In the genomic region with DNA sequence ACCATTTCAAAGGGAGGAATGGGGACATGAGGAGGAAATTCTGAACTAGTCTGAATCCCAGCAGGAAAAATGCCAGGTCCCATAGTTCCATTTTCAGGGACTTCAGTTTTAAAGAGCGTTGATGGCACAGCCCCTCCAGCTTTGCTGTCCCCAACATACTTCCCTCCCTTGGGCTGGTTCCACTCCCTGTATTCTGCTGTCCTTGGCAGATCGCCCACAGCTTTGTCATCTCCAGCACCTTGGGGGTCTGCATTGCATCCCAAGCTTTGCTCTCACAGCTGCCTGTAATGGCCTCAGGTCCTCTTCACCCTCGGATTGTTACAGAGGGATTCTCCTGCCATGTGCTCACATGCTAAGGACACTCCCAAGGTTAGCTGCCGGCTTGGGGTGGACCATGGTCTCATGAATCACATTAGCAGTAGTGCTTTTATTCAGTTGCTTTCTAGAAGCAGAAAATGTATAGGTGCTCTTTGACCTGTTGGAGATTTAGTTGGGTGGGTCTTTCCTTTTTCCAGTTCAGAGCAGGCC, we compare ENCODE assay signal across 22 mouse cellular contexts.
DNase-seq lines count a peak whose midpoint lies in the region; ATAC-seq and TF ChIP-seq lines count a peak whose summit lies in the region.
"Had no signal": no experiment of that assay in that cellular context is flagged by ENCODE, and none has a peak within 500 bp of the region (broad histone marks: within the 10 kb centered on the region; RNA-seq: fewer than 3 reads in every experiment).

No protein-coding gene starts in this region.

- no peak overlapping the region for H3K9ac ChIP-seq in hindbrain, postnatal 0 days (replicated peaks; ENCODE audit: low read length)
- no peak overlapping the region for H3K9ac ChIP-seq in hindbrain, embryonic 11.5 days (ENCODE audit: low read depth, low read length)
- H3K9ac ChIP-seq in midbrain, postnatal 0 days (replicated peaks; ENCODE audit: low read length, poor library complexity, severe bottlenecking): no peak overlapping the region
- H3K9ac ChIP-seq in midbrain, embryonic 14.5 days (replicated peaks; ENCODE audit: low read length): no peak overlapping the region
- H3K9ac ChIP-seq: embryonic facial prominence, embryonic 13.5 days; forebrain, embryonic 13.5 days; forebrain, postnatal 0 days; heart, embryonic 13.5 days; hindbrain, embryonic 13.5 days; intestine, embryonic 15.5 days had no signal

- WGBS in hindbrain, postnatal 0 days: 73% methylated on average over 4 of the region's 4 CpGs
- 93% methylated on average over 4 of the region's 4 CpGs for WGBS in hindbrain, embryonic 11.5 days
- WGBS in midbrain, postnatal 0 days: 68% methylated on average over 4 of the region's 4 CpGs
- WGBS in midbrain, embryonic 14.5 days: 78% methylated on average over 4 of the region's 4 CpGs

- H3K36me3 ChIP-seq in hindbrain, postnatal 0 days (ENCODE audit: insufficient read depth, low read length): no peaks in the 10 kb centered on the region
- H3K36me3 ChIP-seq in hindbrain, embryonic 11.5 days (ENCODE audit: control insufficient read depth, insufficient read depth, low read length): no peaks in the 10 kb centered on the region
- 0 out of 2 replicates have a peak, but pooled peaks cover 2% of the 10 kb centered on the region for H3K36me3 ChIP-seq in midbrain, postnatal 0 days (ENCODE audit: insufficient read depth, low read length)
- no peaks in the 10 kb centered on the region for H3K36me3 ChIP-seq in midbrain, embryonic 14.5 days (ENCODE audit: control insufficient read depth, insufficient read depth, low read length)
- H3K36me3 ChIP-seq: embryonic facial prominence, embryonic 13.5 days; G1E; intestine, embryonic 15.5 days had no signal

- H3K27ac ChIP-seq in hindbrain, postnatal 0 days: no peak overlapping the region
- no peak overlapping the region for H3K27ac ChIP-seq in hindbrain, embryonic 11.5 days (ENCODE audit: low read depth, low read length)
- H3K27ac ChIP-seq in midbrain, postnatal 0 days (ENCODE audit: low read depth, low read length): no peak overlapping the region
- no peak overlapping the region for H3K27ac ChIP-seq in midbrain, embryonic 14.5 days (replicated peaks; ENCODE audit: low read depth, low read length)
- H3K27ac ChIP-seq: embryonic facial prominence, embryonic 13.5 days; forebrain, embryonic 13.5 days; heart, embryonic 13.5 days; hindbrain, embryonic 13.5 days; intestine, embryonic 15.5 days had no signal

- no peak overlapping the region for H3K4me3 ChIP-seq in hindbrain, postnatal 0 days (ENCODE audit: low read length)
- no peak overlapping the region for H3K4me3 ChIP-seq in hindbrain, embryonic 11.5 days (ENCODE audit: low read depth, low read length)
- H3K4me3 ChIP-seq in midbrain, postnatal 0 days (ENCODE audit: low read depth, low read length): no peak overlapping the region
- H3K4me3 ChIP-seq in midbrain, embryonic 14.5 days (replicated peaks; ENCODE audit: low read depth, low read length): no peak overlapping the region
- H3K4me3 ChIP-seq: embryonic facial prominence, embryonic 13.5 days; forebrain, embryonic 13.5 days; heart, embryonic 13.5 days; hindbrain, embryonic 13.5 days; intestine, embryonic 15.5 days had no signal

- DNase-seq in adrenal gland, adult 2 months: peak; percentile 67
- no peak for DNase-seq in adrenal gland, postnatal 4 days (ENCODE audit: low spot score in 2 of 2)
- DNase-seq in hindbrain, postnatal 0 days (ENCODE audit: low spot score): peak; percentile 31
- DNase-seq in hindbrain, embryonic 11.5 days (ENCODE audit: low spot score): no peak
- peak; percentile 15 for DNase-seq in midbrain, postnatal 0 days (ENCODE audit: low spot score)
- no peak for DNase-seq in midbrain, embryonic 14.5 days
- DNase-seq in adrenal gland, postnatal 10 days: peak; percentile 40
- no peak for DNase-seq in kidney, postnatal 4 days
- DNase-seq: B cell, adult 2 months; cerebellum, adult 11 months; cerebellum, adult 9-10 months; cerebellum, postnatal 36 days; forebrain, postnatal 0 days; gastrocnemius, postnatal 25 days; heart, postnatal 4 days had no signal

- no peak overlapping the region for H3K4me2 ChIP-seq in hindbrain, postnatal 0 days (ENCODE audit: low read depth, low read length)
- no peak overlapping the region for H3K4me2 ChIP-seq in hindbrain, embryonic 11.5 days (replicated peaks; ENCODE audit: low read depth, low read length)
- H3K4me2 ChIP-seq in midbrain, postnatal 0 days (ENCODE audit: low read depth, low read length, poor library complexity, severe bottlenecking): no peak overlapping the region
- no peak overlapping the region for H3K4me2 ChIP-seq in midbrain, embryonic 14.5 days (ENCODE audit: low read length)
- H3K4me2 ChIP-seq: embryonic facial prominence, embryonic 13.5 days; forebrain, embryonic 13.5 days; heart, embryonic 13.5 days; hindbrain, embryonic 13.5 days; intestine, embryonic 15.5 days had no signal

- no peak for TF ChIP-seq CTCF in hindbrain, postnatal 0 days (IDR thresholded peaks at IDR 0.05; ENCODE audit: low read depth)
- TF ChIP-seq CTCF in midbrain, postnatal 0 days (IDR thresholded peaks at IDR 0.05): no peak

- no peaks in the 10 kb centered on the region for H3K27me3 ChIP-seq in hindbrain, postnatal 0 days (ENCODE audit: insufficient read depth, low read length)
- no peaks in the 10 kb centered on the region for H3K27me3 ChIP-seq in hindbrain, embryonic 11.5 days (ENCODE audit: control insufficient read depth, insufficient read depth, low read length)
- H3K27me3 ChIP-seq in midbrain, postnatal 0 days (ENCODE audit: insufficient read depth, low read length): no peaks in the 10 kb centered on the region
- no peaks in the 10 kb centered on the region for H3K27me3 ChIP-seq in midbrain, embryonic 14.5 days (ENCODE audit: control insufficient read depth, insufficient read depth, low read length)
- H3K27me3 ChIP-seq: embryonic facial prominence, embryonic 13.5 days; forebrain, embryonic 13.5 days; heart, embryonic 13.5 days; hindbrain, embryonic 13.5 days; intestine, embryonic 15.5 days had no signal

- H3K4me1 ChIP-seq in hindbrain, postnatal 0 days (ENCODE audit: insufficient read depth, low read length): no peaks in the 10 kb centered on the region
- no peaks in the 10 kb centered on the region for H3K4me1 ChIP-seq in hindbrain, embryonic 11.5 days (replicated peaks; ENCODE audit: control insufficient read depth, insufficient read depth, low read length)
- H3K4me1 ChIP-seq in midbrain, postnatal 0 days (ENCODE audit: insufficient read depth, low read length): no peaks in the 10 kb centered on the region
- no peaks in the 10 kb centered on the region for H3K4me1 ChIP-seq in midbrain, embryonic 14.5 days (ENCODE audit: control insufficient read depth, insufficient read depth, low read length)
- H3K4me1 ChIP-seq: embryonic facial prominence, embryonic 13.5 days; forebrain, embryonic 13.5 days; intestine, embryonic 15.5 days had no signal

- no peaks in the 10 kb centered on the region for H3K9me3 ChIP-seq in hindbrain, postnatal 0 days (ENCODE audit: low read length)
- no peaks in the 10 kb centered on the region for H3K9me3 ChIP-seq in hindbrain, embryonic 11.5 days (ENCODE audit: control insufficient read depth, low read length)
- no peaks in the 10 kb centered on the region for H3K9me3 ChIP-seq in midbrain, postnatal 0 days (ENCODE audit: low read length)
- H3K9me3 ChIP-seq in midbrain, embryonic 14.5 days (ENCODE audit: control insufficient read depth, low read length): no peaks in the 10 kb centered on the region
- H3K9me3 ChIP-seq: embryonic facial prominence, embryonic 13.5 days; forebrain, embryonic 13.5 days; hindbrain, embryonic 13.5 days; intestine, embryonic 15.5 days had no signal

- 0 out of 2 replicates have a peak, but pooled peaks have one; percentile 15 for ATAC-seq in hindbrain, postnatal 0 days
- ATAC-seq in hindbrain, embryonic 11.5 days (ENCODE audit: low FRiP score): no peak
- ATAC-seq in midbrain, postnatal 0 days (ENCODE audit: low FRiP score): no peak
- no peak for ATAC-seq in midbrain, embryonic 14.5 days (ENCODE audit: low FRiP score, low TSS enrichment)
- ATAC-seq: CD4-positive, CD25-positive, alpha-beta regulatory T cell, adult 4 months; forebrain, embryonic 13.5 days; forebrain, postnatal 0 days; intestine, embryonic 15.5 days had no signal

Comparison
In these comparisons a context has a peak if more than half of its experiments do, and no peak if none do; other contexts are left out.
1. DNase-seq: peak in adrenal gland, adult 2 months (single experiment), hindbrain, postnatal 0 days (single experiment), midbrain, postnatal 0 days (single experiment) and adrenal gland, postnatal 10 days (single experiment); none in adrenal gland, postnatal 4 days (0 of 2), hindbrain, embryonic 11.5 days (single experiment), midbrain, embryonic 14.5 days (single experiment) and kidney, postnatal 4 days (0 of 2).